Mouse (Mus musculus) embryonic fibroblast, embryonic 13.5 days (primary cell): ENCODE measurements around the gene Hoxd8.

ENCODE experiments used
- CTCF ChIP-seq: IDR thresholded peaks from 2 replicates; pipeline ENCODE4 v1.5.1; 2011; ENCODE audit warnings: mild to moderate bottlenecking, control low read depth, low read length, moderate library complexity, borderline replicate concordance; ENCODE audit not compliant: insufficient read depth
- POLR2A ChIP-seq: IDR thresholded peaks from 2 replicates; pipeline ENCODE4 v1.6.1; 2011; ENCODE audit warnings: low read depth, mild to moderate bottlenecking, control low read depth, low read length, moderate library complexity

DNA sequence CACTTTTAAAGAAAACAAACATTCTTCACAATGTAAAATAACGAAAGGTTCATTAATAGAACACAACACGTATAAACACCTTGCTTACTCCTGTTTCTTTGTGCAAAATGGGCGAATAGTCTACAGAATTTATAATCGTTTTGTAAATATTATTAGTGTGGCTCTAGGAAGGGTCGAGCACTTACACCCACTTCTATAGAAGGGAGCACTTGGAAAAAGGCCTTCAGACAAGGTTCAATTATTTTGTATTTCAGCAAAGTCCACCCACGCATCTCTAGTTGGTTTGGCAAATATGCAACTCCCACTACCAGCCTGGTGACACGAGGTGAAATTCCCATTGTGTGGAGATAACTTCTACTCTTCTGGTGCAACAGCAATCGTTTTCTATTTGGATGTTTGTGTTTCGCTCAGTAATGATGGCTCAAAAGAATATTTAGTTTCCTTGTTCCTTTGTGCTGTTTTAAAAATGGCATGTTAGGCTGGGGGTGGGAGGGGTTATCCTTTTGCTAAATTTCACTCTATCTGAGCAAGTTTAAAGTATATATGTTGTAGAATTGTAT lies 44.1 kb downstream of the Hoxd8 start:
- TF ChIP-seq POLR2A (no peak), CTCF (no peak)
